Mouse (Mus musculus) cerebellum, adult 2 months (tissue): ENCODE data around the gene Hoxd1.

Experiments
- CTCF ChIP-seq: fragments of 200-500 bp; IDR thresholded peaks from 2 replicates; pipeline ENCODE4 v1.5.1; 2011; ENCODE audit warnings: low read depth, mild to moderate bottlenecking, control low read depth, low read length, moderate library complexity, borderline replicate concordance; ENCODE audit not compliant: insufficient read depth
- POLR2A ChIP-seq: fragments of 200-500 bp; IDR thresholded peaks from 2 replicates; pipeline ENCODE4 v1.6.1; 2011; ENCODE audit warnings: low read length, control low read depth, borderline replicate concordance; ENCODE audit not compliant: insufficient read depth

DNA sequence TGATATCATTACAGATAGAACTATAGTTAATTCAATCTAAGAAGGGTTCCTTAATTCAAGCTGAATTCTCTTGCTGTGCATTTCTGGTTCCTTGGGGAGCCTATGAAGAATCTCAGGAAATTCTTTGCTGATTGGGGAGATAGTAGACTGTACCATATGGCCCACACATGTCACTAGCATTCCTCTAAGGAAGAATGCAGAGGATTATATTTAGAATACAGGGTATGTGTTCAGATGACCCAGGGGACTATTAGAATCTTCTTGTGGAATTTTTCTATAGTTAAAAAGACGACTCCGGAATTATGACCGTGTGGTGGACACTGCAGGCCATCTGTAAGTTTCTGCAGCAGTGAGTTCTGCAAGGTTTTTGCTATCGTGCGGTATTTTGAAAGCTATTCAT, 18.6 kb downstream of the Hoxd1 start:
- TF ChIP-seq POLR2A: no peak
- TF ChIP-seq CTCF: no peak
